Mouse (Mus musculus) lung, embryonic 14.5 days (tissue): Measurements from ENCODE around the gene Dlk2. TPM values are rescaled to one million over a fixed set of nuclear protein-coding genes. Genes with fewer than 3 reads are reported as not detected.

Experiments used
- ATAC-seq: fragments of 200-750 bp; cut with Nextera tagmentation; 2 replicates; pipeline ENCODE4 v1.8.0; 2017; ENCODE audit warnings: mild to moderate bottlenecking, moderate TSS enrichment, moderate library complexity; ENCODE audit not compliant: insufficient read depth
- DNase-seq: peaks from one replicate; pipeline ENCODE4 v3.0.0-alpha.2; 2015
- H3K27ac ChIP-seq: fragments of 300-500 bp; sonication (generic); 2 replicates; pipeline ENCODE4 v1.5.1; 2014; ENCODE audit warnings: low read depth, mild to moderate bottlenecking, moderate library complexity
- H3K27me3 ChIP-seq: fragments of 300-500 bp; sonication (generic); 2 replicates; pipeline ENCODE4 v1.6.1; 2014; ENCODE audit warnings: low read length, control low read depth; ENCODE audit not compliant: insufficient read depth
- H3K36me3 ChIP-seq: fragments of 300-500 bp; sonication (generic); 2 replicates; pipeline ENCODE4 v1.6.1; 2014; ENCODE audit warnings: control low read depth; ENCODE audit not compliant: insufficient read depth
- H3K4me1 ChIP-seq: fragments of 300-500 bp; sonication (generic); 2 replicates; pipeline ENCODE4 v1.6.1; 2014; ENCODE audit warnings: antibody characterized with exemption, control low read depth; ENCODE audit not compliant: insufficient read depth
- H3K4me2 ChIP-seq: fragments of 300-500 bp; sonication (generic); 2 replicates; pipeline ENCODE4 v1.6.1; 2014; ENCODE audit warnings: mild to moderate bottlenecking
- H3K4me3 ChIP-seq: fragments of 300-500 bp; sonication (generic); 2 replicates; pipeline ENCODE4 v1.5.1; 2014; ENCODE audit warnings: low read depth, low read length
- H3K9ac ChIP-seq: fragments of 300-500 bp; sonication (generic); 2 replicates; pipeline ENCODE4 v1.6.1; 2014
- H3K9me3 ChIP-seq: fragments of 300-500 bp; sonication (generic); 2 replicates; pipeline ENCODE4 v1.6.1; 2016; ENCODE audit warnings: low read depth, low read length, control low read depth
- CTCF ChIP-seq: IDR thresholded peaks from 2 replicates; pipeline ENCODE4 v1.5.1; 2016; ENCODE audit warnings: antibody characterized with exemption, low read depth
- WGBS: fragments of 180-500 bp; shearing (Covaris S2); extraction: QIAGEN DNeasy Blood & Tissue Kit; methylation state at CpG from one replicate; pipeline ENCODE4 v1.1.7; 2014; 5-methylcytosine and 5-hydroxymethylcytosine counted together
- polyA plus RNA-seq: library from polyadenylated mRNA; unstranded; fragments of >200 nt; fragmentation: Nextera tagmentation; extraction: Ambion mirVana; gene quantifications from 2 replicates; pipeline ENCODE4 v1.2.1, GENCODE M21; 2014

Dlk2 gene
- polyA plus RNA-seq, 1 experiment from 2014 or later = 0.38 TPM

DNA sequence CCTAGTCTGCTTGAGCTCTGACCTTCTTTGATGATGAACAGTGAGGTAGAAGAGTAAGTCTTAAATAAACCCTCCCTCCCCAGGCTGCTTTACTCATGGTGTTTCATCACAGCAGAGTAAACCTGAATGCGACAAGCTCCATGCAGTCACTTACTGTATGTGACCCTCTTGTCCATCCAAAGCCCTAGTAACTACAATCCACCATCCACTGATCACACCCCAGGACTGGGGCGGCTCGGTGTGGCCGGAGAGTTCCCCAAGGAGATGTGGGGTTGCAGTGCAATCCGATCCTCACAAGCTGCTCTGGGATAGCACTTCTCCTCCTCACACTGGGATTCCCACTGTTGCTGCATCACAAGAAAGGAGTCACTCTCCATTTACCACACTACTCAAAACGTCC, 22.8 kb upstream of the Dlk2 start:
- H3K27me3 ChIP-seq = no peaks in the 10 kb centered on the region
- H3K36me3 ChIP-seq = peaks cover 77% of the 10 kb centered on the region
- no peaks in the 10 kb centered on the region for H3K9me3 ChIP-seq
- H3K4me2 ChIP-seq = no peak overlapping the region
- TF ChIP-seq CTCF = no peak
- H3K27ac ChIP-seq = no peak overlapping the region
- 65% methylated on average over 6 of the region's 6 CpGs for WGBS
- H3K4me1 ChIP-seq = no peaks in the 10 kb centered on the region
- ATAC-seq (no peak), DNase-seq (no peak)
- H3K4me3 ChIP-seq = no peak overlapping the region
- H3K9ac ChIP-seq = no peak overlapping the region

GRCm38 (mm10) chr17:46275034-46275433, 22.2 kb upstream of the Dlk2 start:
- H3K27me3 ChIP-seq = no peaks in the 10 kb centered on the region
- H3K4me2 ChIP-seq = no peak overlapping the region
- no peaks in the 10 kb centered on the region for H3K4me1 ChIP-seq
- H3K27ac ChIP-seq = no peak overlapping the region
- WGBS = 77% methylated on average over 6 of the region's 6 CpGs
- ATAC-seq (no peak), DNase-seq (no peak)
- peaks cover 77% of the 10 kb centered on the region for H3K36me3 ChIP-seq
- H3K4me3 ChIP-seq = no peak overlapping the region
- TF ChIP-seq CTCF = no peak
- no peak overlapping the region for H3K9ac ChIP-seq
- no peaks in the 10 kb centered on the region for H3K9me3 ChIP-seq

GRCm38 (mm10) chr17:46275506-46275905, 21.7 kb upstream of the Dlk2 start:
- 82% methylated on average over 10 of the region's 10 CpGs for WGBS
- Histone ChIP-seq H3K9ac (no peak overlapping the region), H3K4me1 (no peaks in the 10 kb centered on the region), H3K36me3 (peaks cover 76% of the 10 kb centered on the region), H3K4me3 (no peak overlapping the region), H3K9me3 (no peaks in the 10 kb centered on the region), H3K4me2 (no peak overlapping the region), H3K27ac (no peak overlapping the region), H3K27me3 (no peaks in the 10 kb centered on the region)
- no peak for ATAC-seq
- TF ChIP-seq CTCF = no peak
- no peak for DNase-seq

- Histone ChIP-seq H3K9ac (no peak overlapping the region), H3K4me2 (no peak overlapping the region), H3K4me1 (peaks cover 7% of the 10 kb centered on the region), H3K36me3 (peaks cover 62% of the 10 kb centered on the region), H3K27me3 (no peaks in the 10 kb centered on the region), H3K4me3 (no peak overlapping the region), H3K9me3 (no peaks in the 10 kb centered on the region), H3K27ac (no peak overlapping the region)
- no peak for DNase-seq
- TF ChIP-seq CTCF = no peak
- WGBS = 53% methylated on average over 4 of the region's 4 CpGs
- no peak for ATAC-seq
These were observed 19.6 kb upstream of the Dlk2 start for GRCm38 (mm10) chr17:46277586-46277985.

DNA sequence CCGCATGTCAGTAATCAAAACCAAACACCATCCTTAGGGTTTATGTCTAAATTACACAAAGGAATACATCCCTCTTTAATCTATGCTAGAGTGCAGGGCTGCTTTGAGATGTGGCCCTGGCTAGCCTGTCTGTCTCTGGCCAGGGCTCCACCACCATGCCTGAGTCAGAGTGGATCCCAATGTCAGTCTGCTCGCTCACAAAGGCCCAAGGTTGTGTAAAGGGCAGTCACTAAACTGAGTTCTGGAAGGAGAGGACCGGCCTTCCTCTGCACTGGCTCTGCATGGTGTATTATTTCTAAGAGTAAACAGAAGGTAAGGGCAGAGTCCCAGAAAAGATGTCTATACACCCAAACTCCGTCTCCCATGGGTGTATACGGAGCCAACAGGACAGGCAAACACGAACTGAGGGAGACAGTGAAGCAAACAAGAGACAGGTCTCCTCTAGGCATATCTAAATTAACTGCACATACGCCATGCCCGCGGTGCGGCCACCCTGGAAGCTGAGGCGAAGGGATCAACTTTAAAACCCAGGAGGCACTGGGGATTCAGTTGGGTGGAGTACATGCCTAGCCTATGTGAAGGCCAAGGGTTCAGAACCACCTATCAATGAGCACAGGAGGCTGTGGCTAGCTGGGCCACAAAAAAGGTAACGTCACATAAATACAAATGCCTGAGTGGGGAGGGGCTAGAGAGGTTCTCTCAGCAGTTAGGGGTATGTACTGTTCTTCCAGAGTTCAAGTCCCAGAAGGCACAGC, 19.0 kb upstream of the Dlk2 start:
- no peak overlapping the region for H3K9ac ChIP-seq
- WGBS = 87% methylated on average over 12 of the region's 12 CpGs
- no peak for ATAC-seq

DNA sequence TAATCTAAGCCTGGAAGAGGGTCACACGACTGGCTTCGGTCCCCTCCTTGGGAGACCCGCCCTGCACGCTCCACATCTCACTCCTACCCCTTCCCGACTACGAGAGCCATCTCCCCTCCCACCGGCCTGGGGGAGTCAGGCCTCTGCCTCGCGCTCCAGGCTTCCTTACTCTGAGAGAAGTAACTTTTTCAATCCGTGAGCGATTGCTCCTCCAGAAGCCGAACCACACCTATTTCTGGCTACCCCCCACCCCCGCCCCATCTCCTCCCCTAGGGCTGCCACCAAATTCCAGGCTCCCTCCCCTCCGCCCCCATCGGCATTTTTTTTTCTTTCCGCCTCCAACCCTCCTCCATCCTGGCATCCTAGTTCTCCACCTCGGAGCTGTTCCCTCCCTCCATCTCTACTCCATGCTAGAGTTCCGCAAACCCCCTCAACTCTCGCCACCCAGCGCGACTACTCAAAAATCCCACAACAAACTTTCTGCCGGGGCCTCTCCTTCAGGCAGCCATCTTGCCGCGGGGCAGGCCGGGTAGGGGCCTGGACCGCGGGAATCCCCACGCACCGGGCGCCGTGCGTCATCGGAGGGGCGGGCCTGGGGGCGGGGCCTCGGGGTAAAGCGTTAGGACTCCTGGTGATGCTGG, 14.6 kb upstream of the Dlk2 start, which contains the start of gene Tjap1:
TSS of gene Tjap1 (minus strand) at position 544 of the 641 bp plus-strand sequence.
- Histone ChIP-seq H3K36me3 (peaks cover 30% of the 10 kb centered on the region), H3K4me2 (peak within 1 kb of the TSS; percentile 95), H3K9ac (peak within 1 kb of the TSS; percentile 81), H3K4me1 (peaks cover 12% of the 10 kb centered on the region), H3K9me3 (no peaks in the 10 kb centered on the region), H3K27me3 (no peaks in the 10 kb centered on the region), H3K27ac (peak within 1 kb of the TSS; percentile 90), H3K4me3 (peak within 1 kb of the TSS; percentile 79)
- no peak for TF ChIP-seq CTCF
- DNase-seq = peak; percentile 92
- under 1% methylated on average over 37 of the region's 37 CpGs for WGBS
- ATAC-seq = peak; percentile 97

More for the DNA sequence above, 19.0 kb upstream of the Dlk2 start:
- Histone ChIP-seq H3K27ac (no peak overlapping the region), H3K36me3 (peaks cover 56% of the 10 kb centered on the region), H3K27me3 (no peaks in the 10 kb centered on the region), H3K4me3 (no peak overlapping the region), H3K9me3 (no peaks in the 10 kb centered on the region), H3K4me1 (peaks cover 7% of the 10 kb centered on the region), H3K4me2 (no peak overlapping the region)
- TF ChIP-seq CTCF = no peak
- no peak for DNase-seq

- no peak overlapping the region for H3K27ac ChIP-seq
- 16% methylated on average over 9 of the region's 9 CpGs for WGBS
These were observed 14.1 kb upstream of the Dlk2 start for GRCm38 (mm10) chr17:46283140-46283539.

More at GRCm38 (mm10) chr17:46283140-46283539, 14.1 kb upstream of the Dlk2 start:
- Histone ChIP-seq H3K4me1 (peaks cover 17% of the 10 kb centered on the region), H3K9me3 (no peaks in the 10 kb centered on the region), H3K9ac (no peak overlapping the region), H3K36me3 (peaks cover 25% of the 10 kb centered on the region), H3K4me2 (peak overlapping the region; percentile 95), H3K4me3 (peak overlapping the region; percentile 79), H3K27me3 (no peaks in the 10 kb centered on the region)
- ATAC-seq (peak; percentile 42; the same call in 1 of the 2 replicates), DNase-seq (no peak)
- no peak for TF ChIP-seq CTCF
